Mouse (Mus musculus) liver, embryonic 14.5 days (tissue): ENCODE results near the gene Hdac9. TPM values are rescaled to one million over a fixed set of nuclear protein-coding genes. Genes with fewer than 3 reads are reported as not detected.

Source experiments
- ATAC-seq: fragments of 200-750 bp; cut with Nextera tagmentation; 2 replicates; pipeline ENCODE4 v1.8.0; 2017; ENCODE audit warnings: moderate number of reproducible peaks, mild to moderate bottlenecking, moderate library complexity; ENCODE audit not compliant: insufficient read depth
- DNase-seq, 3 experiments: peaks; one replicate each; pipeline ENCODE4 v3.0.0-alpha.2; 2012 to 2013; ENCODE audit warnings: low read depth in 3 of 3, low spot score in 3 of 3
- H3K27ac ChIP-seq: fragments of 300-500 bp; sonication (generic); 2 replicates; pipeline ENCODE4 v1.5.1; 2014; ENCODE audit warnings: moderate library complexity, mild to moderate bottlenecking, control low read depth, inconsistent platforms
- H3K27me3 ChIP-seq: fragments of 300-500 bp; sonication (generic); 2 replicates; pipeline ENCODE4 v1.6.1; 2014; ENCODE audit warnings: mild to moderate bottlenecking, low read length, moderate library complexity; ENCODE audit not compliant: control insufficient read depth, insufficient read depth
- H3K36me3 ChIP-seq: fragments of 300-500 bp; sonication (generic); replicated peaks from 2 replicates; pipeline ENCODE4 v1.6.1; 2014; ENCODE audit warnings: low read depth; ENCODE audit not compliant: control insufficient read depth, insufficient read depth
- H3K4me1 ChIP-seq, 2 experiments: fragments of 200-500 bp in 1 of 2; fragments of 300-500 bp in 1 of 2; sonication (generic) in 1 of 2; replicated peaks; 2 replicates each; pipeline ENCODE4 v1.6.1; 2012 to 2014; ENCODE audit warnings: antibody characterized with exemption in 1 of 2, inconsistent platforms in 1 of 2, low read length in 1 of 2; ENCODE audit not compliant: control insufficient read depth in 2 of 2, insufficient read depth in 2 of 2
- H3K4me2 ChIP-seq: fragments of 300-500 bp; sonication (generic); 2 replicates; pipeline ENCODE4 v1.6.1; 2014; ENCODE audit warnings: low read depth, mild to moderate bottlenecking, control low read depth, moderate library complexity
- H3K4me3 ChIP-seq, 2 experiments: fragments of 200-500 bp in 1 of 2; fragments of 300-500 bp in 1 of 2; sonication (generic) in 1 of 2; 2 replicates each; pipeline ENCODE4 v1.5.1; 2012 to 2014; ENCODE audit warnings: low read depth in 2 of 2, low read length in 2 of 2, mild to moderate bottlenecking in 2 of 2, control low read depth in 1 of 2, inconsistent platforms in 1 of 2, moderate library complexity in 1 of 2; ENCODE audit not compliant: insufficient read depth in 1 of 2
- H3K9ac ChIP-seq: fragments of 300-500 bp; sonication (generic); replicated peaks from 2 replicates; pipeline ENCODE4 v1.6.1; 2014; ENCODE audit warnings: mild to moderate bottlenecking, control low read depth, moderate library complexity
- H3K9me3 ChIP-seq: fragments of 300-500 bp; sonication (generic); 2 replicates; pipeline ENCODE4 v1.6.1; 2016; ENCODE audit warnings: low read length, mixed read lengths; ENCODE audit not compliant: control insufficient read depth
- CTCF ChIP-seq: IDR thresholded peaks from 2 replicates; pipeline ENCODE4 v1.5.1; 2016; ENCODE audit warnings: antibody characterized with exemption, low read depth, control low read depth
- EP300 ChIP-seq: IDR thresholded peaks from 2 replicates; pipeline ENCODE4 v1.6.1; 2016; ENCODE audit warnings: antibody characterized with exemption, low read depth
- WGBS: fragments of 180-500 bp; shearing (Covaris S2); extraction: QIAGEN DNeasy Blood & Tissue Kit; methylation state at CpG from one replicate; pipeline ENCODE4 v1.1.7; 2014; ENCODE audit not compliant: insufficient replicate concordance; 5-methylcytosine and 5-hydroxymethylcytosine counted together
- polyA plus RNA-seq, 2 experiments: library from polyadenylated mRNA; depleted of rRNA in 1 of 2; stranded (reverse) in 1 of 2; unstranded in 1 of 2; fragments of >200 nt; fragmentation: Nextera tagmentation in 1 of 2; extraction: Ambion mirVana in 1 of 2; gene quantifications; 2 replicates each; pipeline versions ENCODE4 v1.2.1 to v1.2.3; 2012 to 2014

Hdac9 gene
- polyA plus RNA-seq, 2 experiments = 1.3 to 1.4 TPM

DNA sequence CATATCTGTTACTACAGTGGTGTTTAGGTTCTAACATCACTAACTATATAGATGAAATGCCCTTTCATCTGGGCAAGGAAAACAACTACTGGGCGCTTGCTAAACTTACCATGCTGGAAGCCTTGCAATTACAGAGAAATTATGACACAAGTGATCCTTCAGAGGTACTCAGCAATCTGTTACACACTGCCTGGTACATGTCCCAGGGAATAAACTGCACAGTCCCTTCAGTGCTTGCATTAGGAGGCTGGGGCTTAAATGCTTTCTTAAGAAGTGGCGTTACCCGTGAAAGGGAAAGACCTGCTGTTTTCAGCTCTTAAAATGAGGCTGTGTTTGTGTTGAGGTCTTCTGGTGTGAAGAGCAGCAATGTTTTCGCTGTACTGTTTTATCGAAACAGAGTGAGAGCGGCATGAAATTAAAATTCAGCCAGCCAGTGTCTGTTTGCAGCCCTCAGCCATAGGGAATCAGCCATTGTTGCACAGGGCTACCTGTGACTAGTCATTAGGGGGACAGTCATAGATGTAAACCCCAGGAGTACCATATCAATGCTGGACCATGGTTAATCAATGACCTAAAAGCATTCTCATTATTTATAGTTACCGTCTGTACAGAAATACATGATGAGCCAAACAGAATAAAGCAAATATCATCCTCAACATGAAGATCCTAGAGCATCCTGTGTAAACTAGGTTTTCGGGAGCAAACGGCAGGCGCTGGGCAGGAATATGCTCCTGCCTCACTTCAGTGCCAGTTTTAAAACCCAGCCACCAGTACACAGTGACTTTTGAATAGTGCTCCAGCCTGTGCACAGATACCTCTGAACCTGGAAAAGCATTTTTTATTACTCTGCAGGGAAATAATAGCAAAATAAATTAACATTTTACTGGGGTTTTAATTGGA is 125.4 kb downstream of the Hdac9 start:
- H3K9ac ChIP-seq = no peak overlapping the region
- H3K27me3 ChIP-seq = no peaks in the 10 kb centered on the region
- peaks cover 3 to 10% of the 10 kb centered on the region in 2 experiments; a peak in 3 of 4 replicates for H3K4me1 ChIP-seq
- TF ChIP-seq EP300 (no peak), CTCF (no peak)
- no peaks in the 10 kb centered on the region for H3K36me3 ChIP-seq
- 74% methylated on average over 10 of the region's 10 CpGs for WGBS
- H3K4me3 ChIP-seq = no peak overlapping the region
- no peak overlapping the region for H3K27ac ChIP-seq
- no peaks in the 10 kb centered on the region for H3K9me3 ChIP-seq
- ATAC-seq (no peak), DNase-seq (no peak)
- no peak overlapping the region for H3K4me2 ChIP-seq

- H3K9me3 ChIP-seq = no peaks in the 10 kb centered on the region
- H3K27ac ChIP-seq = peak overlapping the region; percentile 28
- H3K4me1 ChIP-seq = peaks cover 3 to 10% of the 10 kb centered on the region in 2 experiments; a peak in 3 of 4 replicates
- WGBS = 49% methylated on average over 10 of the region's 10 CpGs
- no peak; the same call in 1 of the 2 replicates for TF ChIP-seq EP300
- no peak for TF ChIP-seq CTCF
- DNase-seq = peak in 2 of 3 experiments; percentile 12 to 16
- peak; percentile 86 for ATAC-seq
- H3K4me3 ChIP-seq = no peak overlapping the region
- H3K4me2 ChIP-seq = peak overlapping the region; percentile 19
- no peaks in the 10 kb centered on the region for H3K36me3 ChIP-seq
- H3K9ac ChIP-seq = no peak overlapping the region
- no peaks in the 10 kb centered on the region for H3K27me3 ChIP-seq
Measured at GRCm38 (mm10) chr12:34789031-34789982, 127.6 kb downstream of the Hdac9 start.

DNA sequence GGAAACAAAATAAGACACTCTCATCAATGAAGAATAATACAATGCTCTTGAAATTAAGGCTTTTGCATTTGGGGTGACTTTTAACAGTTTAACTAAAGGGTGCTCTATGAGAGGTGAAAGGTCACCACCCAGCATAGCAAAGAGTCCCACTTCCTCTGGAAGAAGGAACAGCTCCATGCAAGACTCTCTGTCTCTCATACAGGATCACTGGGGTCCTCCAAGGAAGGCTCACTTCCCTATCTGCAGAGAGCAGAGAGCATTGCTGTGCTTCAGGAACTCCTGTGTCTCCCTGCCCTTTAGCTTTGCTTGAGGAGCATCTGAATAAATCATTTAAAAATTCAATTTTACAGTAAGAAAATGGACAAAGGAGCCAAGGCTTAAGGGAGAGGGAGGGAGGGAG is 129.5 kb downstream of the Hdac9 start:
- H3K9me3 ChIP-seq = no peaks in the 10 kb centered on the region
- DNase-seq (no peak), ATAC-seq (no peak)
- no peaks in the 10 kb centered on the region for H3K36me3 ChIP-seq
- peaks cover 3 to 10% of the 10 kb centered on the region in 2 experiments; a peak in 3 of 4 replicates for H3K4me1 ChIP-seq
- H3K9ac ChIP-seq = no peak overlapping the region
- no peak overlapping the region for H3K4me2 ChIP-seq
- TF ChIP-seq EP300 = no peak
- no peak for TF ChIP-seq CTCF
- H3K27ac ChIP-seq = no peak overlapping the region
- no peak overlapping the region for H3K4me3 ChIP-seq
- no peaks in the 10 kb centered on the region for H3K27me3 ChIP-seq

DNA sequence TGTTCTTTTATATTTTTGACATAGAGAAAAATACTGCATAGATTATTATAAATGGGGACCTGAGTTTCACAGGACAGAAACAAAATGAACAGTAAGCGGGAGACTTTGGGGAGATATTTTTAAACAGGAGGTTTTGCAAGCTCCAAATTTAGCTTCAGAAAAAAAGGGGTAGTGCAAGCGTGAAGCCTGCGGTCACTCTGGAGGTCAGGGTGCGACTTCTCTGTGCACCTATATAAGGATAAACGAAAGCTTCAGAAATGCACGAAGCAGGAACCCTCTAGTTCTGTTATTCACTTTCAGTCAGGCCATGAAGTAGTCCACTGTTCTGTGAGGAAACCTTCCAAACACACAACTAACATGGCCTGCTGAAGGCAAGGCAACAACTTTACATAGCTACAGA is 133.3 kb downstream of the Hdac9 start:
- no peak overlapping the region for H3K4me2 ChIP-seq
- H3K9ac ChIP-seq = no peak overlapping the region
- H3K27ac ChIP-seq = no peak overlapping the region
- no peaks in the 10 kb centered on the region; a peak in 1 of 4 replicates for H3K4me1 ChIP-seq
- H3K4me3 ChIP-seq = no peak overlapping the region
- no peaks in the 10 kb centered on the region for H3K36me3 ChIP-seq
- DNase-seq = no peak
- no peak for ATAC-seq
- H3K9me3 ChIP-seq = no peaks in the 10 kb centered on the region
- TF ChIP-seq EP300 (no peak), CTCF (no peak)
- no peaks in the 10 kb centered on the region for H3K27me3 ChIP-seq
- WGBS = 47% methylated on average over 6 of the region's 6 CpGs
